Mouse (Mus musculus) bone marrow macrophage, adult 2 months (primary cell): ENCODE measurements around the gene Apba1.

Experiments
- CTCF ChIP-seq: IDR thresholded peaks from 2 replicates; pipeline ENCODE4 v1.5.1; 2012; ENCODE audit warnings: low read depth, mild to moderate bottlenecking, low read length, moderate library complexity
- POLR2A ChIP-seq: IDR thresholded peaks from 2 replicates; pipeline ENCODE4 v1.6.1; 2012; ENCODE audit warnings: mild to moderate bottlenecking, low read depth, low read length, borderline replicate concordance

- TF ChIP-seq POLR2A (no peak), CTCF (no peak)
Measured at GRCm38 (mm10) chr19:23898501-23898900, 139.8 kb downstream of the Apba1 start.
